Mouse (Mus musculus) bone marrow, adult 2 months (tissue): ENCODE measurements around the gene Paip2b.

Source experiments
- CTCF ChIP-seq: fragments of 200-500 bp; IDR thresholded peaks from 2 replicates; pipeline ENCODE4 v1.5.1; 2011; ENCODE audit warnings: low read length, control low read depth; ENCODE audit not compliant: control insufficient read depth, insufficient read depth
- POLR2A ChIP-seq: fragments of 200-500 bp; IDR thresholded peaks from 2 replicates; pipeline ENCODE4 v1.6.1; 2011; ENCODE audit warnings: low read depth, mild to moderate bottlenecking, control low read depth, low read length, borderline replicate concordance; ENCODE audit not compliant: control insufficient read depth

- TF ChIP-seq CTCF (no peak), POLR2A (no peak)
These were observed 6.5 kb upstream of the Paip2b start for GRCm38 (mm10) chr6:83838046-83838445.
